Mouse (Mus musculus) kidney, adult 2 months (tissue): ENCODE data around the gene Ttc3.
"Not testable (repeated sequence)": the region's sequence is repeated elsewhere in the genome, so short reads cannot be mapped to it uniquely, and the experiment has no call there.

Source experiments
- CTCF ChIP-seq: fragments of 200-500 bp; conservative IDR thresholded peaks from 2 replicates; pipeline ENCODE4 v1.5.1; 2011; ENCODE audit warnings: low read depth, mild to moderate bottlenecking, control low read depth, low read length, moderate library complexity, mixed read lengths; ENCODE audit not compliant: insufficient read depth, insufficient read length
- POLR2A ChIP-seq: fragments of 200-500 bp; IDR thresholded peaks from one replicate; pipeline ENCODE4 v1.6.1; 2011; ENCODE audit warnings: low read depth, low read length, control low read depth

DNA sequence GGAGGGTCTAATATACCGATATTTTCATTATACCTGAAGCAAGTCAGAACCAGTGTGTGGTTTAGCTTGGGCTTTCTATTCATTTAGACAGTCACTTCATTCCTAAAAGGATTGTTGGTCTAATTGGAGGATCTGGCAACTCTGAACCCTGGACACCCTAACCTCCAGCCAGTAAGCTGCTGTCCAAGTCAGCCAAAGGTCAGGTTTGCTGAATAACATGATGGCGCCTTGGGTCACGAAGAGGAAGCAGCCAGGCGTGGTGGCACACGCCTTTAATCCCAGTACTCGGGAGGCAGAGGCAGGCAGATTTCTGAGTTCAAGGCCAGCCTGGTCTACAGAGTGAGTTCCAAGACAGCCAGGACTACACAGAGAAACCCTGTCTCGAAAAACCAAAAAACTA is 126.8 kb downstream of the Ttc3 start:
- not testable (repeated sequence) for TF ChIP-seq CTCF, POLR2A
